Mouse (Mus musculus) neural tube, embryonic 15.5 days (tissue): ENCODE measurements around the gene Fau. TPM values are rescaled to one million over a fixed set of nuclear protein-coding genes. Genes with fewer than 3 reads are reported as not detected.
A peak's percentile ranks its signal among the peaks of the same experiment; 100 is the strongest.

ENCODE experiments used
- ATAC-seq: fragments of 200-750 bp; cut with Nextera tagmentation; 2 replicates; pipeline ENCODE4 v1.8.0; 2017; ENCODE audit warnings: mild to moderate bottlenecking, moderate TSS enrichment, moderate library complexity; ENCODE audit not compliant: low FRiP score
- H3K27ac ChIP-seq: fragments of 300-500 bp; sonication (generic); replicated peaks from 2 replicates; pipeline ENCODE4 v1.5.1; 2015; ENCODE audit warnings: mild to moderate bottlenecking, inconsistent platforms
- H3K27me3 ChIP-seq: fragments of 300-500 bp; sonication (generic); replicated peaks from 2 replicates; pipeline ENCODE4 v1.6.1; 2015; ENCODE audit warnings: inconsistent platforms
- H3K36me3 ChIP-seq: fragments of 300-500 bp; sonication (generic); 2 replicates; pipeline ENCODE4 v1.6.1; 2015; ENCODE audit warnings: inconsistent platforms
- H3K4me1 ChIP-seq: fragments of 300-500 bp; sonication (generic); 2 replicates; pipeline ENCODE4 v1.6.1; 2015; ENCODE audit warnings: inconsistent platforms
- H3K4me2 ChIP-seq: fragments of 300-500 bp; sonication (generic); 2 replicates; pipeline ENCODE4 v1.6.1; 2015; ENCODE audit warnings: inconsistent platforms, mild to moderate bottlenecking, moderate library complexity
- H3K4me3 ChIP-seq: fragments of 300-500 bp; sonication (generic); replicated peaks from 2 replicates; pipeline ENCODE4 v1.5.1; 2015; ENCODE audit warnings: mild to moderate bottlenecking, inconsistent platforms
- H3K9ac ChIP-seq: fragments of 300-500 bp; sonication (generic); replicated peaks from 2 replicates; pipeline ENCODE4 v1.6.1; 2015; ENCODE audit warnings: mild to moderate bottlenecking, inconsistent platforms
- H3K9me3 ChIP-seq: fragments of 300-500 bp; sonication (generic); replicated peaks from 2 replicates; pipeline ENCODE4 v1.6.1; 2016; ENCODE audit warnings: inconsistent platforms
- WGBS: fragments of 180-500 bp; shearing (Covaris S2); methylation state at CpG from one replicate; pipeline ENCODE4 v1.1.7; 2015; ENCODE audit warnings: mixed read lengths; 5-methylcytosine and 5-hydroxymethylcytosine counted together
- polyA plus RNA-seq: library from polyadenylated mRNA; unstranded; fragments of >200 nt; fragmentation: Nextera tagmentation; extraction: Ambion mirVana; gene quantifications from 2 replicates; pipeline ENCODE4 v1.2.1, GENCODE M21; 2015

The Fau gene
- polyA plus RNA-seq, 1 experiment from 2014 or later = 522 TPM

DNA sequence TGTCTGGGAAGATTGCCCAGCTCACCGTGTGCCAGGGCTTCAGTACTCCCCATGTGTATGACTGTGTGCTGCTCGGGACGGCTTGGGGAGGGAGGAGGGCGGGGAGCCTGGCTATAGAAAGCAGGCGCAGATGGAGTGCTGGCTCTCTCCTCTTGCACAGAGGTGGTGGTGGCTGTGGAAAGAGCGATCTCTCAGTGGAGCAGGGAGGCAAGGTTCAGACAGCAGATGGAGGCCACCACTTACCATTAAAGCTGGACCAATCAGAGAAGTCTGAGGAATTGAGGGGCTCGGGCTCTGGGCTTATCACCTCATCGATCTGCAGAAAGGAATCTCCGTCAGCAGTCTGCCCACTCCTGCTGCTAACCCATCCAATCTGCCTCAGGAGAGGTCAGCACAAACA lies 24.5 kb downstream of the Fau start, which contains the start of gene Gm28374:
Gene Gm28374 (minus strand): TSS at position 101 of the 400 bp plus-strand sequence.
- Histone ChIP-seq H3K27me3 (no peaks in the 10 kb centered on the region), H3K27ac (no peak within 1 kb of the TSS), H3K9me3 (no peaks in the 10 kb centered on the region), H3K4me1 (peaks cover 37% of the 10 kb centered on the region), H3K9ac (no peak within 1 kb of the TSS), H3K36me3 (peaks cover 35% of the 10 kb centered on the region), H3K4me2 (no peak within 1 kb of the TSS), H3K4me3 (no peak within 1 kb of the TSS)
- ATAC-seq = no peak
- 92% methylated on average over 9 of the region's 9 CpGs for WGBS

- peak within 1 kb of the TSS; percentile 94 for H3K4me2 ChIP-seq
- ATAC-seq = peak; percentile 91
- under 1% methylated on average over 58 of the region's 58 CpGs for WGBS
- H3K4me1 ChIP-seq = peaks cover 30% of the 10 kb centered on the region
- H3K9ac ChIP-seq = peak within 1 kb of the TSS; percentile 65
- H3K27ac ChIP-seq = peak within 1 kb of the TSS; percentile 71
- no peaks in the 10 kb centered on the region for H3K27me3 ChIP-seq
- peak within 1 kb of the TSS; percentile 67 for H3K4me3 ChIP-seq
- H3K36me3 ChIP-seq = peaks cover 34% of the 10 kb centered on the region
- H3K9me3 ChIP-seq = no peaks in the 10 kb centered on the region
Observed at GRCm38 (mm10) chr19:6084478-6085248, 27.0 kb downstream of the Fau start, which contains the start of the genes Zfpl1 and Cdca5. Gene Zfpl1, minus strand, starts transcription at chr19:6084956. Gene Cdca5, plus strand, starts transcription at chr19:6084983.

- Histone ChIP-seq H3K27me3 (no peaks in the 10 kb centered on the region), H3K9me3 (no peaks in the 10 kb centered on the region), H3K36me3 (peaks cover 26% of the 10 kb centered on the region), H3K4me2 (peak overlapping the region; percentile 94), H3K4me1 (peaks cover 30% of the 10 kb centered on the region), H3K27ac (no peak overlapping the region), H3K9ac (no peak overlapping the region), H3K4me3 (peak overlapping the region; percentile 67)
- ATAC-seq = peak; percentile 36; the same call in 1 of the 2 replicates
- under 1% methylated on average over 17 of the region's 17 CpGs for WGBS
Observed at GRCm38 (mm10) chr19:6085417-6085879, 27.8 kb downstream of the Fau start.

DNA sequence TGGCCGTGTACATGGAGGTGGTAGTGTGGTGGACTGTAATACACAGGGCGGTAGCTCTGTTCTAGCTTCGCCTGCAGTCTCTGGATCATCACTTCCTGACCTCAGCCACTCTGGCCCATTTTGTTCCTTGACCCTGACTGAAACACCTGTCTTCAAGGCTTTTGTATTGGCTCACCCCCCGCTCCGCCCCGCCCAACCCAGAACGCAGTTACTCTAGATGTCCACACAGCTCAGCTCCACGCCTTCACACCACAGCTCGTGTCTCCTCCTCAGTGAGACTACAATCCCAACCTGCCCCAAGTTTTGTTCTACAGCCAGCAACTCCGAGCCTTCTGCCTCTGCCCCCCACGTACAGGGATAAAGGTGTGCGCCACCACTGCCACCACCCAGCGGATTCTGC lies 31.2 kb downstream of the Fau start:
- Histone ChIP-seq H3K4me1 (peaks cover 15% of the 10 kb centered on the region), H3K36me3 (0 out of 2 replicates have a peak, but pooled peaks cover 3% of the 10 kb centered on the region), H3K4me2 (no peak overlapping the region), H3K4me3 (no peak overlapping the region), H3K9ac (no peak overlapping the region), H3K27ac (no peak overlapping the region), H3K9me3 (no peaks in the 10 kb centered on the region), H3K27me3 (no peaks in the 10 kb centered on the region)
- no peak for ATAC-seq
- WGBS = 94% methylated on average over 13 of the region's 13 CpGs

DNA sequence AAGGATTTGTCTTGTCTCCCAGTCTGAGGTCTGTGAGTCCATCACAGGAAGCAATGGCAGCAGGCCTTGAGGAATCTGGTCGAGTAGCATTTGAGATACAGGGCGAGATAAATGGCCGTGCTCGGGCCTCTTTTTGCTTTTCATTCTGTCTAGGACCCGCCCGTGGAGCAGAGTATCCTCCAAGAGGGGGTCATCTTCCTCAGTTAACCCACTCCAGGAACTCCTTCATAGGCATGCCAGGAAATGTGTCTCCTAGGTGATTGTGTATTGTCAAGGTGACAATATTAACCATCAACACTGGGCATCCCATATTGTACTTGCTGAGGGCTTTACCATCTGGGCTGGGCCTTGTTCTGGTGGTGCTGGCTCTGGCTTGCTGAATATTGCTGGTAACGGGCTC lies 36.5 kb downstream of the Fau start, which contains the start of gene AC131692.1:
Gene AC131692.1 (plus strand): TSS at position 301 of the 400 bp plus-strand sequence.
- Histone ChIP-seq H3K36me3 (0 out of 2 replicates have a peak, but pooled peaks cover 3% of the 10 kb centered on the region), H3K27ac (no peak within 1 kb of the TSS), H3K4me1 (no peaks in the 10 kb centered on the region), H3K4me3 (no peak within 1 kb of the TSS), H3K9ac (no peak within 1 kb of the TSS), H3K9me3 (no peaks in the 10 kb centered on the region), H3K4me2 (no peak within 1 kb of the TSS), H3K27me3 (no peaks in the 10 kb centered on the region)
- 92% methylated on average over 7 of the region's 7 CpGs for WGBS
- ATAC-seq = no peak

GRCm38 (mm10) chr19:6097847-6098246 lies 40.2 kb downstream of the Fau start:
- Histone ChIP-seq H3K9me3 (no peaks in the 10 kb centered on the region), H3K36me3 (no peaks in the 10 kb centered on the region), H3K27me3 (no peaks in the 10 kb centered on the region), H3K27ac (no peak overlapping the region), H3K4me2 (no peak overlapping the region), H3K4me1 (no peaks in the 10 kb centered on the region), H3K9ac (no peak overlapping the region), H3K4me3 (no peak overlapping the region)
- 84% methylated on average over 3 of the region's 3 CpGs for WGBS
- no peak for ATAC-seq

DNA sequence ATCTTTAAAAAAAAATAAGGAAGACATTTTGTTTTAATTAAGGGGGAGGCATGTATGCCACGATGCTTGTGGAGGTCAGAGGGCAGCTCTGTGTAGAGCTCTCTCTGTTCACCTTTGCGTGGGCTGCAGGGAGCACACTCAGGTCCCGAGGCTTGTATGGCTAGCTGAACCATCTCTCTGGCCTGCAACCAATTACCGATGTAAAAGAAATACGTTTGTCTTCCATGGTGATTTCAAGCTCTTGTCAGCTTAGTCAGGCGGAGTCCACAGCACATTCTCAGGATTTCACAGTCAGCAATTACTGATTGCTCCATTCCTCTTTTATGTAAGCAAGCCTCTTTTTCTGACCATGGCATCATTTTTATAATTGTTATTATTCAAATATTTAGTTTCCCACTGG lies 43.5 kb downstream of the Fau start:
- no peaks in the 10 kb centered on the region for H3K27me3 ChIP-seq
- no peak overlapping the region for H3K9ac ChIP-seq
- H3K4me1 ChIP-seq = no peaks in the 10 kb centered on the region
- H3K4me3 ChIP-seq = no peak overlapping the region
- H3K27ac ChIP-seq = no peak overlapping the region
- no peaks in the 10 kb centered on the region for H3K9me3 ChIP-seq
- ATAC-seq = no peak
- no peaks in the 10 kb centered on the region for H3K36me3 ChIP-seq
- WGBS = 58% methylated on average over 6 of the region's 6 CpGs
- no peak overlapping the region for H3K4me2 ChIP-seq

- Histone ChIP-seq H3K36me3 (no peaks in the 10 kb centered on the region), H3K9me3 (no peaks in the 10 kb centered on the region), H3K4me3 (no peak overlapping the region), H3K9ac (no peak overlapping the region), H3K4me1 (no peaks in the 10 kb centered on the region), H3K27ac (no peak overlapping the region), H3K27me3 (no peaks in the 10 kb centered on the region), H3K4me2 (no peak overlapping the region)
- ATAC-seq = no peak
- WGBS = 86% methylated on average over 6 of the region's 6 CpGs
Observed at GRCm38 (mm10) chr19:6102169-6102853, 44.7 kb downstream of the Fau start.

GRCm38 (mm10) chr19:6104476-6104875 lies 46.8 kb downstream of the Fau start:
- no peaks in the 10 kb centered on the region for H3K4me1 ChIP-seq
- H3K4me3 ChIP-seq = no peak overlapping the region
- H3K9me3 ChIP-seq = no peaks in the 10 kb centered on the region
- no peak overlapping the region for H3K4me2 ChIP-seq
- H3K27ac ChIP-seq = no peak overlapping the region
- no peak overlapping the region for H3K9ac ChIP-seq
- no peaks in the 10 kb centered on the region for H3K27me3 ChIP-seq
- H3K36me3 ChIP-seq = no peaks in the 10 kb centered on the region
- 89% methylated on average over 4 of the region's 4 CpGs for WGBS
- ATAC-seq = no peak

DNA sequence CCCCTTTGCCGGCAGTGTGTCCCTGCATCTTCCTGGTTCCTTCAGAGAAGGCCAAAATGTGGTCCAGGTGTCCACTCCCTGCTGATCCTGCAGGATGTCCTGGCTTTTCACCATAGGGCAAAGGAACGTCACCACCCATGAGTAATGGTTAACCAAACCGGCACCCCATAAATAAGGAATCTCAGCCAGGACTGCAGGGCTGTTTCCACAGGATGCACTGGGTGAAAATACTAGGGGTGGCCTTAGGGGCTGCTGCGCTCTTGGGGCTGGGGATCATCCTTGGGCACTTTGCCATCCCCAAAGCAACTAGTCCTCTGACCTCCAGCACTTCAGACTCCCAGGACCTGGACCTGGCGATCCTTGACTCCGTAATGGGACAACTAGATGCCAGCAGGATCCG lies 47.9 kb downstream of the Fau start, which contains the start of gene Naaladl1:
Gene Naaladl1 (plus strand): TSS at position 197 of the 400 bp plus-strand sequence.
- Histone ChIP-seq H3K36me3 (no peaks in the 10 kb centered on the region), H3K4me3 (no peak within 1 kb of the TSS), H3K4me1 (no peaks in the 10 kb centered on the region), H3K9ac (no peak within 1 kb of the TSS), H3K9me3 (no peaks in the 10 kb centered on the region), H3K4me2 (no peak within 1 kb of the TSS), H3K27ac (no peak within 1 kb of the TSS), H3K27me3 (no peaks in the 10 kb centered on the region)
- WGBS = 88% methylated on average over 7 of the region's 7 CpGs
- no peak for ATAC-seq
